Mouse (Mus musculus): ENCODE measurements around the gene Ccdc88a. TPM values are rescaled to one million over a fixed set of nuclear protein-coding genes. Genes with fewer than 3 reads are reported as not detected.

The Ccdc88a gene
- 13.1 and 16.3 TPM in 2 replicates for polyA plus RNA-seq (2015; fragmentation: Nextera tagmentation; extraction: Ambion mirVana)

GRCm38 (mm10) chr11:29373396-29374273 is at the start of gene Ccdc88a:
Ccdc88a (plus strand) TSS chr11:29373658.
- WGBS: under 1% methylated on average over 73 of the region's 107 CpGs
- Histone ChIP-seq H3K27ac (ENCODE audit: low read length) (peak within 1 kb of the TSS; percentile 83), H3K36me3 (ENCODE audit: insufficient read depth, low read length) (no peaks in the 10 kb centered on the region), H3K4me1 (ENCODE audit: insufficient read depth, low read depth, low read length) (no peaks in the 10 kb centered on the region), H3K9ac (replicated peaks; ENCODE audit: low read depth) (peak within 1 kb of the TSS; percentile 62), H3K4me2 (replicated peaks; ENCODE audit: low read depth, low read length) (peak within 1 kb of the TSS; percentile 76), H3K4me3 (ENCODE audit: low read depth, low read length) (peak within 1 kb of the TSS; percentile 91), H3K9me3 (ENCODE audit: low read length) (no peaks in the 10 kb centered on the region), H3K27me3 (replicated peaks; ENCODE audit: insufficient read depth, low read length) (no peaks in the 10 kb centered on the region)
- ATAC-seq: peak; percentile 95
- peak; percentile 62 for TF ChIP-seq CTCF (IDR thresholded peaks at IDR 0.05)
- no peak for TF ChIP-seq EP300 (IDR thresholded peaks at IDR 0.05)
- peak; percentile 96 for DNase-seq (ENCODE audit: low spot score)

- H3K4me1 ChIP-seq (ENCODE audit: insufficient read depth, low read depth, low read length): no peaks in the 10 kb centered on the region
- no peak for ATAC-seq
- H3K9ac ChIP-seq (replicated peaks; ENCODE audit: low read depth): no peak overlapping the region
- H3K9me3 ChIP-seq (ENCODE audit: low read length): no peaks in the 10 kb centered on the region
- no peak for TF ChIP-seq CTCF (IDR thresholded peaks at IDR 0.05)
- no peak for TF ChIP-seq EP300 (IDR thresholded peaks at IDR 0.05)
- H3K36me3 ChIP-seq (ENCODE audit: insufficient read depth, low read length): no peaks in the 10 kb centered on the region
- no peak overlapping the region for H3K4me3 ChIP-seq (ENCODE audit: low read depth, low read length)
- 50% methylated on average over 2 of the region's 2 CpGs for WGBS
- H3K27ac ChIP-seq (ENCODE audit: low read length): no peak overlapping the region
- DNase-seq (ENCODE audit: low spot score): no peak
- no peaks in the 10 kb centered on the region for H3K27me3 ChIP-seq (replicated peaks; ENCODE audit: insufficient read depth, low read length)
- no peak overlapping the region for H3K4me2 ChIP-seq (replicated peaks; ENCODE audit: low read depth, low read length)
These were observed 38.0 kb upstream of the Ccdc88a start for GRCm38 (mm10) chr11:29335505-29335904.

GRCm38 (mm10) chr11:29341259-29341658 is 32.2 kb upstream of the Ccdc88a start:
- Histone ChIP-seq H3K4me3 (ENCODE audit: low read depth, low read length) (no peak overlapping the region), H3K9me3 (ENCODE audit: low read length) (no peaks in the 10 kb centered on the region), H3K4me1 (ENCODE audit: insufficient read depth, low read depth, low read length) (no peaks in the 10 kb centered on the region), H3K36me3 (ENCODE audit: insufficient read depth, low read length) (no peaks in the 10 kb centered on the region), H3K9ac (replicated peaks; ENCODE audit: low read depth) (no peak overlapping the region), H3K4me2 (replicated peaks; ENCODE audit: low read depth, low read length) (no peak overlapping the region), H3K27me3 (replicated peaks; ENCODE audit: insufficient read depth, low read length) (no peaks in the 10 kb centered on the region), H3K27ac (ENCODE audit: low read length) (no peak overlapping the region)
- TF ChIP-seq CTCF (IDR thresholded peaks at IDR 0.05) (no peak), EP300 (IDR thresholded peaks at IDR 0.05) (no peak)
- DNase-seq (ENCODE audit: low spot score) (no peak), ATAC-seq (no peak)
- 61% methylated on average over 2 of the region's 2 CpGs for WGBS

GRCm38 (mm10) chr11:29344891-29345657 is 28.4 kb upstream of the Ccdc88a start:
- ATAC-seq (no peak), DNase-seq (ENCODE audit: low spot score) (no peak)
- no peaks in the 10 kb centered on the region for H3K4me1 ChIP-seq (ENCODE audit: insufficient read depth, low read depth, low read length)
- H3K4me2 ChIP-seq (replicated peaks; ENCODE audit: low read depth, low read length): no peak overlapping the region
- H3K36me3 ChIP-seq (ENCODE audit: insufficient read depth, low read length): no peaks in the 10 kb centered on the region
- 79% methylated on average over 4 of the region's 4 CpGs for WGBS
- no peak overlapping the region for H3K9ac ChIP-seq (replicated peaks; ENCODE audit: low read depth)
- no peak overlapping the region for H3K4me3 ChIP-seq (ENCODE audit: low read depth, low read length)
- no peaks in the 10 kb centered on the region for H3K9me3 ChIP-seq (ENCODE audit: low read length)
- H3K27me3 ChIP-seq (replicated peaks; ENCODE audit: insufficient read depth, low read length): no peaks in the 10 kb centered on the region
- TF ChIP-seq CTCF (IDR thresholded peaks at IDR 0.05): no peak
- TF ChIP-seq EP300 (IDR thresholded peaks at IDR 0.05): no peak
- no peak overlapping the region for H3K27ac ChIP-seq (ENCODE audit: low read length)

GRCm38 (mm10) chr11:29345673-29346286 is 27.7 kb upstream of the Ccdc88a start:
- no peak for DNase-seq (ENCODE audit: low spot score)
- TF ChIP-seq CTCF (IDR thresholded peaks at IDR 0.05): no peak
- no peak for TF ChIP-seq EP300 (IDR thresholded peaks at IDR 0.05)
- no peak for ATAC-seq
- Histone ChIP-seq H3K9me3 (ENCODE audit: low read length) (no peaks in the 10 kb centered on the region), H3K27me3 (replicated peaks; ENCODE audit: insufficient read depth, low read length) (no peaks in the 10 kb centered on the region), H3K4me2 (replicated peaks; ENCODE audit: low read depth, low read length) (no peak overlapping the region), H3K9ac (replicated peaks; ENCODE audit: low read depth) (no peak overlapping the region), H3K36me3 (ENCODE audit: insufficient read depth, low read length) (no peaks in the 10 kb centered on the region), H3K4me3 (ENCODE audit: low read depth, low read length) (no peak overlapping the region), H3K4me1 (ENCODE audit: insufficient read depth, low read depth, low read length) (no peaks in the 10 kb centered on the region), H3K27ac (ENCODE audit: low read length) (no peak overlapping the region)
- WGBS: 67% methylated on average over 4 of the region's 4 CpGs

- no peaks in the 10 kb centered on the region for H3K9me3 ChIP-seq (ENCODE audit: low read length)
- H3K4me3 ChIP-seq (ENCODE audit: low read depth, low read length): no peak overlapping the region
- H3K4me2 ChIP-seq (replicated peaks; ENCODE audit: low read depth, low read length): no peak overlapping the region
- no peak for TF ChIP-seq EP300 (IDR thresholded peaks at IDR 0.05)
- TF ChIP-seq CTCF (IDR thresholded peaks at IDR 0.05): no peak
- no peaks in the 10 kb centered on the region for H3K27me3 ChIP-seq (replicated peaks; ENCODE audit: insufficient read depth, low read length)
- H3K36me3 ChIP-seq (ENCODE audit: insufficient read depth, low read length): no peaks in the 10 kb centered on the region
- H3K9ac ChIP-seq (replicated peaks; ENCODE audit: low read depth): no peak overlapping the region
- no peaks in the 10 kb centered on the region for H3K4me1 ChIP-seq (ENCODE audit: insufficient read depth, low read depth, low read length)
- WGBS: 96% methylated on average over 2 of the region's 2 CpGs
- no peak for ATAC-seq
- DNase-seq (ENCODE audit: low spot score): no peak
- no peak overlapping the region for H3K27ac ChIP-seq (ENCODE audit: low read length)
These were observed 22.6 kb upstream of the Ccdc88a start for GRCm38 (mm10) chr11:29350891-29351290.

Data from lung, postnatal 0 days (tissue).